Mouse (Mus musculus) testis, adult 2 months (tissue): ENCODE measurements around the gene Ift122. TPM values are rescaled to one million over a fixed set of nuclear protein-coding genes. Genes with fewer than 3 reads are reported as not detected.

Experiments used
- H3K27ac ChIP-seq: fragments of 200-500 bp; 2 replicates; pipeline ENCODE4 v1.5.1; 2012; ENCODE audit warnings: low read depth, low read length; ENCODE audit not compliant: control insufficient read depth, insufficient read depth
- H3K27me3 ChIP-seq: fragments of 200-500 bp; 2 replicates; pipeline ENCODE4 v1.6.1; 2012; ENCODE audit warnings: mild to moderate bottlenecking, low read length, moderate library complexity; ENCODE audit not compliant: control insufficient read depth, insufficient read depth
- H3K36me3 ChIP-seq: fragments of 200-500 bp; 2 replicates; pipeline ENCODE4 v1.6.1; 2012; ENCODE audit warnings: mild to moderate bottlenecking, low read length; ENCODE audit not compliant: control insufficient read depth, insufficient read depth
- H3K4me1 ChIP-seq: fragments of 200-500 bp; 2 replicates; pipeline ENCODE4 v1.6.1; 2012; ENCODE audit warnings: low read length; ENCODE audit not compliant: control insufficient read depth, insufficient read depth
- H3K4me3 ChIP-seq: fragments of 200-500 bp; 2 replicates; pipeline ENCODE4 v1.5.1; 2012; ENCODE audit warnings: low read depth, mild to moderate bottlenecking, low read length, moderate library complexity, mixed read lengths; ENCODE audit not compliant: control insufficient read depth
- CTCF ChIP-seq: fragments of 200-500 bp; IDR thresholded peaks from 2 replicates; pipeline ENCODE4 v1.5.1; 2012; ENCODE audit warnings: low read depth, mild to moderate bottlenecking, inconsistent platforms, low read length, moderate library complexity; ENCODE audit not compliant: control insufficient read depth, insufficient read depth, insufficient replicate concordance
- POLR2A ChIP-seq: fragments of 200-500 bp; IDR thresholded peaks from 2 replicates; pipeline ENCODE4 v1.6.1; 2012; ENCODE audit warnings: low read depth, mild to moderate bottlenecking, inconsistent platforms, low read length, moderate library complexity; ENCODE audit not compliant: control insufficient read depth
- polyA plus RNA-seq: library from polyadenylated mRNA; depleted of rRNA; stranded (reverse); fragments of >200 nt; gene quantifications from 2 replicates; pipeline ENCODE4 v1.2.3, GENCODE M21; 2012

Gene Ift122
- polyA plus RNA-seq, 1 experiment, result 128 TPM

- no peak overlapping the region for H3K27ac ChIP-seq
- no peaks in the 10 kb centered on the region; the same call in 1 of the 2 replicates for H3K36me3 ChIP-seq
- no peak overlapping the region for H3K4me3 ChIP-seq
- TF ChIP-seq POLR2A, result no peak
- TF ChIP-seq CTCF, result no peak
- H3K27me3 ChIP-seq, result no peaks in the 10 kb centered on the region
- no peaks in the 10 kb centered on the region for H3K4me1 ChIP-seq
Observed at GRCm38 (mm10) chr6:115908421-115908982, 55.2 kb downstream of the Ift122 start.

GRCm38 (mm10) chr6:115909052-115909451 is 55.8 kb downstream of the Ift122 start:
- Histone ChIP-seq H3K27ac (no peak overlapping the region), H3K4me1 (no peaks in the 10 kb centered on the region), H3K4me3 (no peak overlapping the region), H3K36me3 (no peaks in the 10 kb centered on the region; the same call in 1 of the 2 replicates), H3K27me3 (no peaks in the 10 kb centered on the region)
- no peak for TF ChIP-seq POLR2A
- TF ChIP-seq CTCF, result no peak

GRCm38 (mm10) chr6:115909940-115910339 is 56.7 kb downstream of the Ift122 start:
- H3K27me3 ChIP-seq, result no peaks in the 10 kb centered on the region
- no peaks in the 10 kb centered on the region; the same call in 1 of the 2 replicates for H3K36me3 ChIP-seq
- H3K27ac ChIP-seq, result no peak overlapping the region
- no peak overlapping the region for H3K4me3 ChIP-seq
- TF ChIP-seq POLR2A, result no peak
- no peak for TF ChIP-seq CTCF
- no peaks in the 10 kb centered on the region for H3K4me1 ChIP-seq

GRCm38 (mm10) chr6:115911763-115912162 is 58.5 kb downstream of the Ift122 start:
- no peak overlapping the region for H3K4me3 ChIP-seq
- TF ChIP-seq CTCF, result no peak
- TF ChIP-seq POLR2A, result no peak
- peaks cover 1% of the 10 kb centered on the region; the same call in 1 of the 2 replicates for H3K36me3 ChIP-seq
- H3K4me1 ChIP-seq, result no peaks in the 10 kb centered on the region; the same call in 1 of the 2 replicates
- no peaks in the 10 kb centered on the region for H3K27me3 ChIP-seq
- no peak overlapping the region for H3K27ac ChIP-seq

- TF ChIP-seq CTCF, result no peak
- TF ChIP-seq POLR2A, result no peak
Observed at GRCm38 (mm10) chr6:115913482-115913881, 60.2 kb downstream of the Ift122 start.

GRCm38 (mm10) chr6:115914511-115915202 is 61.4 kb downstream of the Ift122 start:
- H3K36me3 ChIP-seq, result peaks cover 1% of the 10 kb centered on the region; the same call in 1 of the 2 replicates
- no peaks in the 10 kb centered on the region for H3K27me3 ChIP-seq
- no peak overlapping the region for H3K4me3 ChIP-seq
- TF ChIP-seq CTCF, result no peak
- TF ChIP-seq POLR2A, result no peak
- peaks cover 1% of the 10 kb centered on the region for H3K4me1 ChIP-seq
- no peak overlapping the region for H3K27ac ChIP-seq

More at GRCm38 (mm10) chr6:115913482-115913881, 60.2 kb downstream of the Ift122 start:
- no peak overlapping the region for H3K27ac ChIP-seq
- H3K4me1 ChIP-seq, result no peaks in the 10 kb centered on the region; the same call in 1 of the 2 replicates
- H3K4me3 ChIP-seq, result no peak overlapping the region
- peaks cover 1% of the 10 kb centered on the region; the same call in 1 of the 2 replicates for H3K36me3 ChIP-seq
- no peaks in the 10 kb centered on the region for H3K27me3 ChIP-seq

DNA sequence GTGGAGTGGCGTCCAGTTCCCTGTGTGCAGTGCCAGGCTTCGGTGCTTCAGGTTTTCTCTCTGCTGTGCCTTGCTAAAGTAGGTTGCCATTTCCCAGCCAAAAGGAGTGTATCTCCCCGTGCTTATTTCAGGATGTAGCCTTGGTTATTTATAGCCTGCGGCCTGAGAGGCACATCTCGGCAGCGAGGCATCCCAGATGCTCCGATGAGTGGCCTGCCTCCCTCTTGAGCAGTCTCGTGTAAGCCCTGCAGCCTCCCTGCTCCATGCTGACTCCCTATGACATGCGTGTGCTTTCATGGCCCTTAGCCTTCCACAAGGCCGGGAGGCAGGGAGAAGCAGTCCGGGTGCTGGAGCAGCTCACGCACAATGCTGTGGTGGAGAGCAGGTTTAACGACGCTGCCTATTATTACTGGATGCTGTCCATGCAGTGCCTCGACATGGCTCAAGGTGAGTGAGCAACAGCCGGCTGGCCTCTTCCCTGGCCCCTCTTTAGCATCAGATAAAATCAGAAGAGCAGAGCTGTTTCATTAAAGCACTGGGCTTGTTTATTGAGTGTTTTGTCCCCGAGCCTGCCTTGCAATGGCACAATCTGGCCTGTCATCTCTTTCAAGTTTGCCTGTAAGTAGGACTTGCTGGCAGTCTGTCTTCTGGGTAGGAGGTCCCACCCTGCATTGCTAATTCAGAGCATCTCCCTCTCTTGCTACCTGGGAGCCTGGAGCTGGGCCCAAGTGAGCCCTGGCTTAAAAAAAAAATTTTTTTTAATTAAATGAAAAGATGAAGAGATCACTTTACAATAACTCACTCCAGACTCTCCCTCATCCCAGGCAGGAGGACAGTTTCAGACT is 62.6 kb downstream of the Ift122 start:
- no peaks in the 10 kb centered on the region for H3K27me3 ChIP-seq
- H3K4me1 ChIP-seq, result peaks cover 5% of the 10 kb centered on the region
- TF ChIP-seq CTCF (no peak), POLR2A (no peak)
- H3K36me3 ChIP-seq, result peaks cover 1% of the 10 kb centered on the region; the same call in 1 of the 2 replicates
- no peak overlapping the region for H3K4me3 ChIP-seq
- no peak overlapping the region for H3K27ac ChIP-seq
